Mouse (Mus musculus) CH12.LX (cell line): ENCODE measurements at regions not wholly inside any gene's neighbourhood (a gene's known extent, or its start where the extent isn't known, plus 50 kb on each side); places are given as distances from the start of the nearest gene placed in this dataset.
"Not testable (repeated sequence)": the region's sequence is repeated elsewhere in the genome, so short reads cannot be mapped to it uniquely, and the experiment has no call there.

ENCODE experiments used
- CTCF ChIP-seq, 2 experiments: IDR thresholded peaks in 1 of 2; conservative IDR thresholded peaks in 1 of 2; 2 replicates each; pipeline ENCODE4 v1.5.1; 2011 to 2012; ENCODE audit warnings: low read depth in 2 of 2, low read length in 2 of 2, improper control_type of control experiment in 1 of 2, inconsistent platforms in 1 of 2, mild to moderate bottlenecking in 1 of 2, moderate library complexity in 1 of 2
- MAX ChIP-seq: IDR thresholded peaks from 2 replicates; pipeline ENCODE4 v1.6.1; 2011; ENCODE audit warnings: low read length, improper control_type of control experiment
- MAZ ChIP-seq: IDR thresholded peaks from 2 replicates; pipeline ENCODE4 v1.6.1; 2012; ENCODE audit warnings: low read depth, mild to moderate bottlenecking, inconsistent platforms, low read length, improper control_type of control experiment, moderate library complexity
- MEF2A ChIP-seq: IDR thresholded peaks from 2 replicates; pipeline ENCODE4 v1.6.1; 2014; ENCODE audit warnings: low read depth, mild to moderate bottlenecking, inconsistent platforms, low read length, improper control_type of control experiment, borderline replicate concordance
- NELFE ChIP-seq: IDR thresholded peaks from 2 replicates; pipeline ENCODE4 v1.6.1; 2011; ENCODE audit warnings: low read depth, low read length, improper control_type of control experiment
- POLR2A ChIP-seq: IDR thresholded peaks from 2 replicates; pipeline ENCODE4 v1.6.1; 2011; ENCODE audit warnings: low read depth, mild to moderate bottlenecking, improper control_type of control experiment, low read length
- POLR2AphosphoS2 ChIP-seq: IDR thresholded peaks from 2 replicates; pipeline ENCODE4 v1.6.1; 2011; ENCODE audit warnings: low read depth, low read length, improper control_type of control experiment
- TBP ChIP-seq: conservative IDR thresholded peaks from 2 replicates; pipeline ENCODE4 v1.6.1; 2011; ENCODE audit warnings: low read depth, low read length, improper control_type of control experiment

GRCm38 (mm10) chr12:113625221-113625620 lies 81.5 kb downstream of the Adam6a start:
- not testable (repeated sequence) for TF ChIP-seq POLR2AphosphoS2, TBP, MAX, POLR2A, NELFE, MEF2A, MAZ
- TF ChIP-seq CTCF (conservative IDR thresholded peaks at IDR 0.05 in 1 of 2, IDR thresholded peaks at IDR 0.05 in 1 of 2; ENCODE audit: low read depth in 2 of 2, low read length in 2 of 2), result peak in 1 of 2 experiments; percentile 15; a peak in 1 of 4 replicates
